Mouse (Mus musculus) retina, postnatal 7 days (tissue): ENCODE results near the gene Entpd7.

Experiments
- DNase-seq: peaks from one replicate; pipeline ENCODE4 v3.0.0-alpha.2; 2012; ENCODE audit warnings: low read depth, low spot score

Entpd7 gene

DNA sequence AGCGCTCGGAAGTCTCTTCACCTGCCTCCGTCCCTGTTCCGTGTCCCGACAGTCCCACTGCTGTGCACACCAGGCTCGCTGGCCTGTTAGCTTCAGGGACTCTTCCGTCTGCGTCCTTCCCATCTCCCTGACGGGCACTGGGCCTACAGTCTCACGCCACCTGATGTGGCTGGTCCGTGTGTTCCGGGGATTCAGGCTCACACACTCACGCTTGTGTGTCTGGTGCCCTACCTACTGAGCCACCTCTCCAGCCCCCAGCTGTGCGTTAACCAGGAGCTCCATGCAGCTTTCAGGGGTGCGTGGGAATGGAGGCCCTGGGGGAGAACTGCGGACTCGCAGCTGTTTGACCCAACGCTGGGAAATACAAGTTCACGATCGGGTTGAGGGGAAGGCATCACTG is 34.7 kb downstream of the Entpd7 start:
- no peak for DNase-seq

DNA sequence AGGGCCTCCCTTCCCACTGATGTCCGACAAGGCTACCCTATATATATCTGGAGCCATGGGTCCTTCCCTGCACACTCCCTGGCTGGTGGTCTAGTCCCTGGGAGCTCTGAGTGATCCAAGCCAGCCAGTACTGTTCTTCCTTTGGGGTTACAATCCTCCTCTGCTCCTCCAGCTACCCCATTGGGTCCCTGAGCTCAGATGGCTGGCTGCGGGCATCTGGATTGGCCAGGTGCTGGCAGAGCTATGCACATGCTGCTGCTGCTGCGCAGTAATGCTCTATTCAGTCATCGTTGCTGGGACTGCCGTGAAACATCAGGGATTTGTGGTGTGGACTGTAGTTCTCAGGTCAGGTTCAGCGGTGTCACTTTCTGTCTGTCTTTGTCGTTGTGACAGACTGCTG is 35.3 kb downstream of the Entpd7 start:
- DNase-seq, result no peak

DNA sequence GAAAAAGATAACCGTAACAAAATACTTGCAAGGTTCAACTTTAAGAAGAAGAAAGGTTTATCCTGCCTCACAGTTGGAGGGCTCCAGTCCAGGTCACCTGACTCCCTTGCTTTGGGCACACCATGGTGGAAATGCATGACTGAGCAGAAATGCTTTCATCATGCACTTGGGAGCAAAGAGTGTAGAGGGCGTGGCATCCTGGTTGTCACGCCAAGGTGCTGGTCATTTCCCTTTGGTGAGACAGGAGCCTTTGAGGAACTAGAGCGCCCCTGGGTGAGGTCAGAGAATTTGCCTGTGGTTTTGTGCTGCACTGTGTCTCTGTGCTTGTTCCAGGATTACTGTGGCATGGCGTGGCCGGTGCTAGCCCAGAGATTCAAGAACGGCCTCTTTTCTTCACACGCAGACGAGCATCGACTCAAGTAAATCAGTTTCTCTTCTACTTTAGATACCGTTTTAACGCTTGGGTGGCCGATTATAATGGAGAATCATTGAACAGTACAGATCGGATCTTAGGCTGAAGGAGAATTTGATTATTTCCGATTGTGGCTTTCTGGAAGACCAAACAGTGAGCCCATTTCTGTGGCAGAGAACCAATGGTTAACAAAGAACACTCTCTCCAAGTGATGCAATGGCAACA is 37.2 kb downstream of the Entpd7 start:
- DNase-seq, result no peak

DNA sequence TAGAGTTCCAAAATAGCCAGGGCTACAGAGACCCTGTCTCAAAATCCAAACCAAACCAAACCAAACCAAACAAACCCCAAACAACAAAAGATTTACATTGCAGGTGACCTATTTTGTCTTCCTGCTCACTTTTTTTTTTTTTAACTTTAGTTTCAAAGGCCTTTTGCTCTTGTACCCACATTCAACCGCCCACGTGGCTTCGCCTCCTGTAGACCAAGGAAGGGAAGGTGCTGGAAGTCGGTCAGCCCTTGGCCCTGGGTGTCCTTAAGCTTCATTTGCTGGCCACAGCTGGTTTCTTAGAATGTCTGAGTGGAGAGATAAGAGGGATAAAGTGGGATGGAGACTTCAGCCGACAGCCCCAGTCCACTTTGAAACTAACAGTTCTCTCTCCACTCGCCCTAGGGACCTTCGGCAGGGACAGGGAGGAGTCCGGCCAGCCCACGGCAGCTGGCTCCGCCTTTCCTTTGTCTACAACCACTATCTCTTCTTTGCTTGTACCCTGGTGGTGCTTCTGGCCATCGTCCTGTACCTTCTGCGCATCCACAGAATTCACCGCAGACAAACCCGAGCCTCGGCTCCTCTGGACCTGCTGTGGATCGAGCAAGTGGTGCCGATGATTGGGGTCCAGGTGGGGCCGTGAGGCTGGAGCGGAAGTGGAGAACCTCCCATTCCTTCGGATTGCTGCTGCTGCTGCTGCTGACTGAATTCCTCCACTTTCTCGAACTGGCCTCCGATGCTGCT is 40.0 kb downstream of the Entpd7 start:
- no peak for DNase-seq

DNA sequence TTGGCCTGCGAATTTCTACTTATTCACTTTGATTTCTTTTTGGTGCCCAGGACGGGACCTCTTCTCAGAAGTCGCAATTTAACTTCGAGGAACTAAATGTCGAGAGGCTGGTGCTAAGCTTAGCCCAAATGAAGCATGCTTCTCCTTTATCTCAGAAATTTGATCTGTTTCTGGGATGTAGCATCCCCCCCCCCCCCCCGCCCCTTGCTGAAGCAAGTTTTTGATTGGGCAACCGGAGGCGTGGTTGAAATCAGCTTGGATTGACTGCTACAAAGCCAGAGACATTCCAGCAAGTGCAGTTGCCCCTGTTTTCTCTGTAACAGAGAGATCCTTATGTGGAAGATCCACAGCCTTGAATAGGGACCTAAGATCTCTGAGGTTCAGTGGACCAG is 40.6 kb downstream of the Entpd7 start:
- DNase-seq, result no peak

DNA sequence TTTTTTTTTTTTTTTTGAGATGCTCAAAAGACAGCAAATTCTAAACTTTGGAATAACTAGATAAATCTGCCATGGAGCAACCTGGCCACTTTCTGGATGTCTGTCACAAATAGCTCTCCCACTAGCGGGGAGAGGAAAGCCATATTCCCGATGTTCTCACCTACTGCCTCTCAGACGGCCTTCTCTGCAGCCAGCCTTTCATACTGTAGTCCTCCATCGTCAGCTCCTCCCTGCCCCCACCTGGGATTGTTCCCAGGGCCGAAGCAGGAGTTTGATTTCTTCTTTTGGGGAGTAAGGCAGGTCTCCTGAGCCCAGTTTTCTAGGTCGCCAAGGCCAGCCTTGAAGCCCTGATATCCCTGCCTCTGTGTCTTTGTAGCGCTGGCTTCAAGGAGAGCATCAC is 41.7 kb downstream of the Entpd7 start:
- no peak for DNase-seq

DNA sequence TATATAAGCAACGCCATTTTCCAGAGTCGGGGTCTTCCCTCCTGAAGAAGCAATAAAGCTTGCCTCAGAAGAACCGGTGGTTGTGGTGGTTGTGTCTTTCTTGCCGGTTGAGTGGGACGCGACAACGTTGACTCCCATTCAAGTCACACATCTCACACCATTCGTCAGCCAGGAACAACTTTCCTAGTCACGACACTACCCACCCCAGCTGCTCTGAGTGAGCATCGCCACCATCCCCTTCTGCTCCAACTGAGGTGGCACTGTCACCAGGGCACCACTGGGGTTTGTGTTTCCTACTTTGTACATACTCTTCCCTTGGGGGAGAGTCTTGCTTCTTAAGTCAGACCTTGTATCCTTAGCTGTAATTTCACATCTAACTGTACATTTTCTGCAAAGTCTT is 48.9 kb downstream of the Entpd7 start:
- no peak for DNase-seq

DNA sequence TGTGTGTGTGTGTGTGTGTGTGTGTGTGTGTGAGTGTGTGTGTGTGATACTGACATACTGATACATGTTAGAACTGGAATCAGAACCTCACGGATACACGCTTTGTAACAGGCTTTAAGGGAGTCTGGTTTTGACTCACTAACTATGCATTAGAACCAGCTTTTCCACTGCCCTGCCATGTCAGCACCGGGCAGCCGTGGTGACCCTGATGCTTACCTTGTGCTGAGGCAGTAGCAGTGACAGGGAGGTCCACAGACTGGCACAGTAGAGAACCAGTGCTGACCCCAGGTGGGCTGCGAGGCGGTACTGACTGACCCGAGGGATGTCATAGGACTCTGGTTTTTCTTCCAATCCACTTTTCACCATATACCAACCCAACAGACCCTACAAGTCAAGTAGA is 53.9 kb downstream of the Entpd7 start:
- DNase-seq, result no peak

DNA sequence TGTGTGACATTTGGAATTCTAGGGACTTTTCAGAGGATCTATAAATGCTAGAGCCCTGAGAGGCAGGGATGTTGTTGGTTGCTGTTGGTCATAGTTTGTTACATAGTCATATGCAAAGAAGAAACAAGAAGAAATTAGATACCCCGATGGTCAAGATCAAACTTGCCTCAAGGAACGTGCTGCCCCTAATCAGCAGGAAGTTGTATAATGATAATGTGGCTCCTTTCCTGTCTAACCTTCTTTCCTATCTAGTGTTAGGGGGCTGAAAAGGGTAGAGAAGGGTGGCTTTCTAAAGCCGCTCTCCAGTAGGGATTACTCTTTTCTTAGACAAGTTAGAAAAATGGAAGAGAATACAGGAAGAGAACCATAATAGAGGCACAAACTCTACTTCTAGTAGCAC is 56.3 kb downstream of the Entpd7 start:
- DNase-seq, result no peak

DNA sequence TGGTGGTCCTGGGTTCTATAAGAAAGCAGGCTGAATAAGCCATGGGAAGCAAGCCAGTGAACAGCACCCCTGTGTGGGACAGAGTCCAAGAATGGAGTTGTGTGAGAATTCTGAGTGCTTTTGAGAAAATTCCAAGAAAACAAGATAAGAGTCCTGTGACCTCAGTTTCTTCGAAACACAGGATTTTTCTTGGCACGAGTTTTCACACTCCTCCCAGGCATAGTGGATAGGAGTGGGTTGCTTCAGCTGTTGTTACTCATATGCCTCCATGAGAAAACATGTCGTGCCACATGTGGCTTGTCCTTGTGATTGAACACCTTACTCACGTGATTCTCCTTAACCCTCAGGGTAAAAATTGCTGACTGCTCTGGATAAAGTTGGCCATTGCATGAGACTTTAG is 58.4 kb downstream of the Entpd7 start:
- no peak for DNase-seq

DNA sequence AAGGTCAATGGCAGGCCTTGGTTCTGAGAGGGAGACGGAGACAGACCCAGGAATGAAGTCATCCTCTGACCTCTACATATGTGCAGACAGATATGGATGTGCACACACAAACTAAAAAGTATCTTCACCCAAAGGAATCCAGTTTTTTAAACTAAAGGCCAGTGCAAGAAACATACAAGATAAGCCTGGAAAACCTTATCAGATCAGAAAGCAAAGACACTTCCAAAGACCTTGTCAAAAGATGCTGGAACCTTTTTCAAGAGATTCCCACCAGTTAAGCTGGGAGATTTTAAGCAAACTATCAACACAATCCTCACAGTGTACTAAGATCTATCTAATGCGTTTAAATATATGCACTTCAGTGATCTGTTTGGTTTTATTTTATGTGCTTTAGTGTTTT is 60.5 kb downstream of the Entpd7 start:
- no peak for DNase-seq

DNA sequence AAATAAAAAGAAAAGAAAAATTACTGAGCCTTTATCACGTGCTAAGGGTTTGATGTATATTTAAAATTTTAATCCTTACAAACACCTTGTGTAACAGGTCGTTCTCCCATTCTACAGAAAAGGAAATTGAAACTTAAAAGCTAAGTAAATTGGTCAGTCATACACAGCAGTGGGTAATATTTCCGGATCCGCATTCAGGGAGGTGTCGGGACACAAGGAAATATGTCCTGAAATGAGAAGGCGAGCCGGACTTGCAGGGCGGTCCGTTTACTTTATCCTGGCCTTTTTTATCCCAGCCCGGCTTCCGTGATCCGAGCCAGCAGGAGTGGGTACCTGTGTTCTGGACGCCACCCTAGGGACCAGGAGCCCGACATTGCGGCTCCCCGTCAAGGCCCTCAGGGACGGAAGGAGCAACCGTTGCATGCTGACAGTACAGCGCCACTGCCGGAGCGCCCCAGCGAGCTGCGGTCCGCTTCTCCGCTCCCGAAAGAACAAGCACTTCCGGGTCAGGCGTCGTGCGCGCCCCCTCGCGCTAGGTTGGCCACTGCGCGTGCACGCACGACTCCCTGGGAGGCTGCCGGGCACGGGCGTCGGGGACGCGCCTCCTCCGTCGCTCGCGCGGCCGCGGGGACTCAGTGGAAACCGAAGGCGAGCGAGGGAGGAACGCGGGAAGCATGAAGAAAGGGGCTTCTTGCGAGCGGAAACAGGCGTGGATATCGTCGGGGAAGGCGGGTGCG is 63.2 kb downstream of the Entpd7 start, which contains the start of the genes Cutc and Cox15:
Cutc (plus strand) TSS at position 508 of the 737 bp plus-strand sequence.
Cox15 (minus strand) TSS at position 512 of the 737 bp plus-strand sequence.
- DNase-seq, result peak; percentile 95

DNA sequence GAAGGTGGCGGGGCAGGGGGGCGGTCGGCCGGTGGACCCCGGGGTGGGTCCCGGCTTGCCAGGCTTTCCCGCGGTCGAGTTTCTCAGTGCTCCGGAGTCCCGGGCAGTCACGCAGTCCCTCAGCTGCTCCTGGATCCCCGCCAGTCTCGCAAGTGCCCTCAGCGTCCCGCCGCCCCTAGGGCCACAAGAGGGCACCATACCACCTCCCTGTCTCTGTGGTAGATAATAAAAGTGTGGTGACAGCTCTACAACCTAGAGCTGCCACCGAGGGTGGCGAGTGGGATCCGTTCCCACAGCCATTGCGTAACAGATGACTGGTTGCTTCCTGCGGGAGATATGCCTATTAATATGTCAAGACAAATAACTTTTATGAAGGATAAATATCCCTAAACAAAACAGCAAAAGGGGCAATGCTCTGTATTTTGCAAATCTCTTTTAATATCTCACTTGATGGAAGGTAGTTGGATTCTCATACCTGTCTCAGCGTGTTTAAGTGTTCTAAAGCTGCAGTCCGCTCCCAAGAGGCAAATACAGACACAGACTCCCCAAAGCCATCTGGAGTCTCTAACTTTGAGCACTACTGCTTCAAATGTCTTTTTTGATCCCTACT is 63.9 kb downstream of the Entpd7 start:
- no peak for DNase-seq

DNA sequence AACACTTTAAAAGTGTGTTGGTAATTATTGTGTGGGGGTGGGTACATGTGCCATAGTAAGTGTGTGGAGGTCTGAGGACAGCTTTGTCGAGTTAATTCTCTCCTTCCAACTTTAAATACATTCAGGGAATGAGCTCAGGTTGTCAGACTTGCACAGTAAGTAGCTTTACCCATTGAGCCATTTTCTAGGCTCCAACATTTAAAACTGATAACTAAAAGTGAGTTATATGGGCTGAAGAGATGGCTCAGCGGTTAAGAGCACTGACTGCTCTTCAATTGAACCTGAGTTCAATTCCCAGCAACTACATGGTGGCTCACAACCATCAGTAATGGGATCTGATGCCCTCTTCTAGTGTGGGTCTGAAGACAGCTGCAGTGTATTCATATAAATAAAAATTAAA is 64.8 kb downstream of the Entpd7 start:
- no peak for DNase-seq

DNA sequence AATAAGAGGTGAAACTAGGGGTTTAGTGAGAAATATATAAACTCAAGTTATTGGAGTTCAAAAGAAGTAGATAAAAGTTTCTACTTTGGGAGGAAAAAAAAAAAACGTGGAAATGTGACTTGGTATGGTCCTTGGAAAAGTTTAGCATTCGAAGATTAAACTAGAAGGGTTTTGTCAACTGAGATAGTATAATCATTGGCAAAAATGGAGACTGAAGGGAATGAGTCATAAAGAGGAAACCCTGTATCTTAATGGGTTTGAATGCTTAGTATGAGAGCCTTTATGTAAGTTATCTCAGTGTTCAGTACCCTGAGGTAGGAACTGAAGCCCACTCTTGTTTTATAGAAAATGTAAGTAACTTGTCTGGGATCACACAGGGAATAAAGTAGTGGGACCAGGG is 65.4 kb downstream of the Entpd7 start:
- no peak for DNase-seq

DNA sequence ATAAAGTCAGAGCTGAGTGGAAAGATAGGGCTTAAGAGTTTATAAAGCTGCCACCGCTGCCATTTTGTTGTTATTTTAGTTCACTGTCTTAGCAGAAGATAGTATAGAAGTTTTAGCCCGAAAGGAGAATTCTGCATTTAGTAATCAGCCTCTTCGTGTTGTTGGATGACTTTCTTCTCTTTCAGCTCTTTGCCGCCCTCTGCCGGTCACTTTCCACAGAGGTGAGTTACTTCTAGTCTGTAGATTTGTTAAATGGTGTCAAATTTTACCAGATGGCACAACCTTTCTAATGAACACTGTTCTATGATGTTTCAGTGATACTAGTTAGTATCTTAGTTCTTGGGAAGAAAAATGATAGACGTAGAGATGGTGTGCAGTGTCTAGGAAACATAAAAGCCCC is 71.0 kb downstream of the Entpd7 start:
- peak; percentile 70 for DNase-seq

DNA sequence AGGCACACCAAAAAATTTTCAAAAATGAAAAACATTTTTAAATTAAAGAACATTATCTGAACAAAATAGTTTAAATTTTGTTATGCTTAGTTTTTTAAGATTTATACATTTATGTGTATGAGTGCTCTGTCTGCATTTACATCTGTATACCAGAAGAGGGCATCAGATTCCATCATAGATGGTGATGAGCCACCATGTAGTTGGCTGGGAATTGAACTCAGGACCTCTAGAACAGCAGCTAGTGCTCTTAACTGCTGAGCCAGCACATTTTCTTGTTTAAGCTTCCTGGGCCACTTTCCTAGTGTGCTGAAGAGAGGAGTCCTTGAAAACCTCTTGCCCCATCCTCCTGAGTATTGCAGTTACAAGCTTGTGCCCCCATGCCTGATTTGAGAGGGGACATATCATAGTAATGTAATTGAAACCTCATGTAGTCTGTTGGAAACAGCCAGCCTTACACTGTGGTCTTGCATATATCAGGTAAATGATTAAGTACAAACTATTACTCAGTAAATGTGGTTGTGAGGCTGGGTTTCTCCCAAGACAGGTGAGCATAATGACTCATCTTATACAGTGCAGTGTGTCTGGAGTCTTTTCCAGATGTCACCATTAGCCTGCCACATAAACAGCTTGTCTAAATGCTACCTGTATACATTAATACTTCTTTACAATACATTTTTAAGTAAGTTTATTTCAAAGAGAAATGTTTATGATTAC is 72.2 kb downstream of the Entpd7 start:
- no peak for DNase-seq

DNA sequence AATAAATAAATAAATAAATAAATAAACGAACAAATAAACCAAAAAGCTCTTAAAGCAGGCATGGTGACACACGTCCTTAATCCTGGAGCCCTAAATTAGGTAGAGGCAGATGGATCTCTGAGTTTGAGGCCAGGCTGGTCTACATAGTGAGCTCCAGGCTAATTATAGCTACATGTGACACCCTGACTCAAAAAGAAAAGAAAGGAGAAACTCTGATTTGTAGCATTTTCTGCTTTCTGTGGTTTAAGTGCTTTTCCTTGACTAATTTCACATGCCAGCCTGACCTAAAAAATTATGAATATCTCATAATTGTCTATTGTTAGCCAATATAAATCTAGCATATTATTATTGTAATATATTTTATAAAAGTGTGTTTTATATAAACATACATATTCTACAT is 72.9 kb downstream of the Entpd7 start:
- DNase-seq, result no peak

DNA sequence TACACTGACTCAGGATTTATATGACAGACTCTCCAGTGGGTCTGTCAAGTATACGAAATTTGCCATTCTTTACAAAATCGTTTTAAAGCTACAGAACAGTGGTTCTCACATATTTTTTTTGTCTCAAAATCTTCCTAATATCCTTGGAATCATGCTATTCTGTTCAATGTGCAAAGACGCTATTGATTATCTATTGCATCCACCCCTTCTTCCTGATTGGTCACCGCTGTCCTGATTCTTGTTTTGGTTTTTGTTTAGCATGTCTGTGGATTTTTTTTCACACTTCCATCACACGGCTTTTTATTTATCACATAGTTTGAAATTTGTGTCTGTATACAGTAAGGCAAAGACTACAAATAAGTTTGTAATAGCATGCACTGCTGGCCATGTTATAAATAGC is 77.0 kb downstream of the Entpd7 start:
- no peak for DNase-seq

DNA sequence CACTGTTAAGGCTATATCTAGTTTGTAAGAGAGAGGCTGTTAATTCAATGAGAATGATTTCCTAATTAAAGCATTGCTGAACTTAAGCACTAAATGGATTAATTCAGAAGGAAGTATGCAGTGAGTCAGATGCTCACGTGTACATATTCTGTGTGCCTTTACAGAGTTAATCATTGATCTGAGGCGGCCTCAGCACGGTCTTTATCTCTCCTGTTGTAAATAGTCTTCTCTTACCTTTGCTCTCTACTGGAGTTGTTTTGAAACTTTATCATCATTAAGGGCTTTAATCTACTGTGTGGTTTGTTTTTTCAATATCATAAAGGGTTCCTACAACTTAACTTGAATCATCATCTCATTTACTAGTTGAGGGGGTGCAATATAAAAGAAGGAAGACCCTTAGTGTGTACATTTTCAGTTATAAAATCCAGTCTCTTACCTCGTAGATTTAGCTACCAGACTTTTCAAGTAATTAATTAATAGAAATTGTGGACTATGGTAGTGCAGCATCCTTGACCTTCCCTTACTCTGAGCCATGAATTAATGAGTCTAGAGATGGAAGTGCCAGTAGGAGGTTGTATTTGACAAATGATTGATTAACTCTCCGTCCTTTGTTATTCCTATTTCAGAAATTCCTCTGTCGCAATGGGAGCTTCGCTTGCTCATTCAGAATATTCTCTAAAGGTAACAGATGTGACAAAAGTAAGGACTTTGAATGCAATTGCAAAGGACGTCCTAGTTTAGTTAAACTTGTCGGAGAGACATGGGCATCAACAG is 78.3 kb downstream of the Entpd7 start:
- no peak for DNase-seq
